Mouse (Mus musculus): Measurements from ENCODE around the gene Rai1.

Rai1 gene

GRCm38 (mm10) chr11:60104810-60105592, at the start of gene Rai1:
Gene Rai1 (plus strand): TSS chr11:60105013.
- peak; percentile 85 for DNase-seq (ENCODE audit: low spot score)

GRCm38 (mm10) chr11:60056520-60056919, 48.3 kb upstream of the Rai1 start:
- DNase-seq (ENCODE audit: low spot score), result no peak

- no peak for DNase-seq (ENCODE audit: low spot score)
Observed at GRCm38 (mm10) chr11:60057987-60058386, 46.8 kb upstream of the Rai1 start.

- DNase-seq (ENCODE audit: low spot score), result no peak
Observed at GRCm38 (mm10) chr11:60058441-60058840, 46.4 kb upstream of the Rai1 start.

- DNase-seq (ENCODE audit: low spot score), result no peak
Observed at GRCm38 (mm10) chr11:60060026-60060425, 44.8 kb upstream of the Rai1 start.

GRCm38 (mm10) chr11:60061504-60062006, 43.3 kb upstream of the Rai1 start:
- no peak for DNase-seq (ENCODE audit: low spot score)

DNA sequence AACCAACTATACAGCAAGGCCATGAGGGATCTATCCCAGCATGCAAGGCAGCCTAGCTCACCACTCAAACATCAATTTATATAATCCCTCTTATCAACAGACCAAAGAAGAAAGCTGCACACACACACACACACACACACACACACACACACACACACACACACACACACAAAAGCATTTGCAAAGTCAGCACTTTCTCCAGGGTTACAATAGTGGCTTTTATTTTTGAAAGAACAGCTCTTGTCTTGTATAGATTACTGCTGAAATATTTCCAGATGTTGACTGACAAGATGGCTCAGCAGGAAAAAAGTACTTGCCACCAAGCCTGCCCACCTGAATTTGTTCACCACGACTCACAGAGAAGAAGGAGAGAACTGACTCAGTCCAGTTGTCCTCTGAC, 39.5 kb upstream of the Rai1 start:
- no peak for DNase-seq (ENCODE audit: low spot score)

- DNase-seq (ENCODE audit: low spot score), result no peak
Observed at GRCm38 (mm10) chr11:60067646-60068045, 37.2 kb upstream of the Rai1 start.

GRCm38 (mm10) chr11:60068631-60069030, 36.2 kb upstream of the Rai1 start:
- DNase-seq (ENCODE audit: low spot score), result no peak

GRCm38 (mm10) chr11:60070599-60070998, 34.2 kb upstream of the Rai1 start:
- DNase-seq (ENCODE audit: low spot score), result peak; percentile 40

GRCm38 (mm10) chr11:60071221-60071620, 33.6 kb upstream of the Rai1 start:
- DNase-seq (ENCODE audit: low spot score), result peak; percentile 41

DNA sequence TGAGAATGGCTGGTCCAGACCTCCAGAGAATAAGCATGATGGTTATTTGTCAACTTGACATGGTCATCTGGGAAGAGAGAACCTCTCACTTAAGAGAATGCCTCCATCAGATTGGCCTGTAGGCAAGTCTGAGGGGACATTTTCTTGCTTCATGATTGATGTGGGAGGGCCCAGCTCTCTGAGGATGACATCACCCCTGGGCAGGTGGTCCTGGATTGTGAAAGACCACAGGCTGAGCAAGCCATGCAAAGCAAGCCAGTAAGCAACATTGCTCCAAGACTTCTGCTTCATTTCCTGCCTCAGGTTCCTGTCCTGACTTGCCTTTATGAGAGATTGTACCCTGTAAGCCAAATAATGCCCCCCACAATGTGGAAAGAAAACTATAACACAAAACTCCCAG, 31.7 kb upstream of the Rai1 start:
- DNase-seq (ENCODE audit: low spot score), result no peak

GRCm38 (mm10) chr11:60073936-60074502, 30.8 kb upstream of the Rai1 start:
- no peak for DNase-seq (ENCODE audit: low spot score)

- peak; percentile 32 for DNase-seq (ENCODE audit: low spot score)
Observed at GRCm38 (mm10) chr11:60076183-60076582, 28.6 kb upstream of the Rai1 start.

DNA sequence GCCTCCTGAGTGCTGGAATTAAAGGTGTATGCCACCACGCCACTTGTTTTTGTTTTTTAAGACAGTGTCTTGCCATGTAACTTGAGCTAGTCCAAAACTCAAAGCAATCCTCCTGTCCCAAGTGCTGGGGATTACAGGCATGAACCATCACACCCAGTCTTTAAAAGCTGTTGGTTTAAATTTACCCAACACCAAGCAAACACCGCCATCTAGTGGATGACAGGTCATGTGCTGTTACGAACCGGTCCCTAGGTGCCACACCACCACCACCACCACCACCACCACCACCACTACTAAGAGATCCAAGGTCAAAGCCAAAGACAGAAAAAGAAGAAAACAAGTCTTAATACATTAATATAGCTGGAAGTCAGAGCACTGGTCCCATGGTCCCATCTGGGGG, 28.0 kb upstream of the Rai1 start:
- peak; percentile 92 for DNase-seq (ENCODE audit: low spot score)

DNA sequence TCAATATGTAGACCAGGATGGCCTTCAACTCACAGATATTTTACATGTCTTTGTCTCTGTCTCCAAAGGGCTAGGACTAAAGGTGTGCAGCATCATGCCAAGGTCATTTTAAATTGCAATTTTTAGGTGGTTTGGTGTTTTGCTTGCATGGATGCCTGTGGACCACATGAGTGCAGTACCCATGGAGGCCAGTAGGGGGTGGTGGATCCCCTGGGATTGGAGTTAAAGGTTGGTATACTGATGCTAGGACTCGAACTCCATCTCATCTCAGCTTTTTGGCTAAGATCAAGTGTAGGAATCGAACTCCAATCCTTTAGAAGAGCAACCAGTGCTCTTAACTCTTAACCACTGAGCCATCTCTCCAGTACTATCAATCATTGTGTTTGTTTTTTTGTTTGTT, 20.2 kb upstream of the Rai1 start:
- peak; percentile 50 for DNase-seq (ENCODE audit: low spot score)

- DNase-seq (ENCODE audit: low spot score), result peak; percentile 95
Observed at GRCm38 (mm10) chr11:60086676-60087075, 18.1 kb upstream of the Rai1 start.

DNA sequence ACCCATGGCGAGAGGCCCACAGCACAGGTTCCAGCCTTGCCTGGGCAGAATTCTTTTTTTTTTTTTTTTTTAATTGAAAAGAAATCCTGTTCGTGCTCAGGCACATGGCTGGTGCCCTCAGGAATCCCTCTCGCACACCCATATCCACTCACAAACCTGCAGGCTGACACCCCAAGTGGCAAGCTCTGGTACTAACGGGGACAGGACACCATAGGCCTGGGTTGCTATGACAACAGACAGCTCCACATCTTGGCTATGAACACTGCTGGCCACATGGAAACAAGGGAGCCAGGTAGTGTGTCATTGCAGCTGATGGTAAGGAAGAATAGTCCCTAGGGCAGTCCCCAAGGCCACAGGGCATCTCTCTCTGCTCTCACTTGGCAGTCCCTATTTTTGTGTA, 15.9 kb upstream of the Rai1 start:
- no peak for DNase-seq (ENCODE audit: low spot score)

DNA sequence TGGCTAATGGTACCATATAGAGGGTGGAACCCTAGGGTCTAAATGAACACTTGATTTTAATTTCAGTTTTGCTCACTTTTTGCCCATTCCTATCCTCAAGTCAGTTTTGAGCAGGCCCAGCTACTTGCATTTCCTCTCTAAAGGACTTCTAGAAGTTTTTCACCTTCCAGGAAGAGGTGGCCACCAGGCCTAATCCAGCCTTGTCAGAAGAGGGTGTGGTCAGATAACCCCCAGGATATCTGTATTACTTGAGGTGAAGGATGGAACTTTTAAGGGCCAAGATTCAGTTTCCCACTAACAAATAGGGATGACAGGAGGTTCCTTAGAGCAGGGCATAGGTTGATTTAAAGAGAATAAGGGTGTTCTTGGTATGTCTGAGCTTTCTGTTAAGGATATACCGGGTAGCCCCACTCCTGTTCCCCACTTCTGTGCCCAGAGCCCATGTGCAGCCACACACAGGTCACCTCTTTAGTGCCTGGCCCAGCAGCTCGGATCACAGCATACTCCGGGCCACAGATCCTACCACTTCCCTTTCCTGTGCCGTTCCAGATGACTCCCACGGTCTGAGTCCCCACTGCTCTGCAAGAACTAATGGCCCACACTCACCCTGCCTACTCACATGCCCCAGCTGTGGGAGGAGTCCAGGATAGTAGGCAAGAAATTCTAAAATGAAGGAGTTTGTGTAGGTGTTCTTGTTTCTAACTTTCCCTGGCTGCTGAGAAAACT, 14.0 kb upstream of the Rai1 start:
- DNase-seq (ENCODE audit: low spot score), result no peak

GRCm38 (mm10) chr11:60091422-60091761, 13.4 kb upstream of the Rai1 start:
- DNase-seq (ENCODE audit: low spot score), result peak; percentile 51

- DNase-seq (ENCODE audit: low spot score), result no peak
Observed at GRCm38 (mm10) chr11:60093227-60093626, 11.6 kb upstream of the Rai1 start.

DNA sequence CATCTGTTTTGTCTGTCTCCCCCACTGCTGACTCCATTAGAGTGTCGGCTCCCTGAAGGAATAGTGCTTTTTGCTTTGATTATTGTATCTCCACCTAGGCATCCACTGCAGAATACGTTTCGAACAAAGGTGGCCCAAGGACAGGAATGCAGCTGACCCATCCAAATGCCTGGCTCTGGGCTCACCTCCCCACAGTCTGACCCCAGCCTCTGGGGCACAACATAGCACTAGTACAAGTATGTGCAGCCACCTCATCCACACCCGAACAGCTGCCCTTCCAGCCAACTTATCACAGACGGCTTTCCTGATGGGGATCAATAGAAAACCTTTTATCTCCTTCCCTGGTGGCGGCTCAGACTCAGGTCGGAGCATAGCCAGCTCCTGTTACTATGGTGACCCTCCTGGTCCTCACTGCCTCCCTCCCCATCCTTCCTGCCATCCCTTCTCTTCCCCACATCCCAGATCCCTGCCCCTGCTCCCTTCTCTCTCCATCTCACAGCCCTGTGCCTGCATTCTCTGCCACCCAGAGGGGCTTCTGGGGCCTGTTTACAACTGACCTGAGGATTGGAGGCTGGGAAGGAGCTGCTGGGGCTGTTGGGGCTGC, 10.7 kb upstream of the Rai1 start:
- no peak for DNase-seq (ENCODE audit: low spot score)
